Mouse (Mus musculus): ENCODE results near the gene Rragd. TPM values are rescaled to one million over a fixed set of nuclear protein-coding genes. Genes with fewer than 3 reads are reported as not detected.

The Rragd gene
- total RNA-seq, 2 experiments from 2014 or later, result 69.0 to 71.8 TPM

- intact Hi-C loops (cut with DNase I), result loop anchor here (5.0 to 10.0 kb wide), 4 partner anchors 86 to 374 kb away; partner anchors contain the start of gene Mdn1
- DNase-seq, result peak; percentile 93 to 96
Observed at GRCm38 (mm10) chr4:33031195-33031960, 48.5 kb downstream of the Rragd start, which contains the start of gene Ube2j1. Gene Ube2j1, plus strand, starts transcription at chr4:33031416.

GRCm38 (mm10) chr4:33032045-33032444 is 49.2 kb downstream of the Rragd start:
- intact Hi-C loops (cut with DNase I), result loop anchor here (5.0 to 10.0 kb wide), 4 partner anchors 85 to 375 kb away; partner anchors contain the start of gene Mdn1
- no peak for DNase-seq

DNA sequence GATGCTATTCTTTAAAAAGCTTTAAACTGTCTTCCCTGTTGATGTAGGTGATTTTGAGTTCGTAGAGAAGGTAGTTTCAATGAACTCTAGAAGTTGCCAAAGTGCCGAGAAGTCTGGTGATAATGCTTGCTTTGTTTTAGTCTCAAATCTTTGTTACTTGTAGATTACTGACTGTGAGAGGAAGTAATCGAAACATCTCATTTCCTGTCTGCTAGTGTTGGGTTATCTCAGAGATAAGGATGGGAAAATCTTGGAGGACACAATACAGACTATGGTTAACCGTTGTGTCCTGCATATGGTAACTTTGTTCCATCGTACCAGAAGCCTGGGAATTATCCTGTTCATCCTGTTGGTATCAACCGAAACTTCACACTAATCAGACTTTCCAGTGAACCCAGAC is 50.7 kb downstream of the Rragd start:
- intact Hi-C loops (cut with DNase I), result loop anchor here (5.0 to 10.0 kb wide), 4 partner anchors 84 to 376 kb away; partner anchors contain the start of gene Mdn1
- DNase-seq, result no peak

GRCm38 (mm10) chr4:33039826-33040225 is 57.0 kb downstream of the Rragd start:
- DNase-seq, result no peak

GRCm38 (mm10) chr4:33049601-33050000 is 66.8 kb downstream of the Rragd start:
- intact Hi-C loops (cut with DNase I), result no loop called here
- DNase-seq, result no peak

More at GRCm38 (mm10) chr4:33039826-33040225, 57.0 kb downstream of the Rragd start:
- intact Hi-C loops (cut with DNase I), result loop anchor here (10.0 kb wide), 1 partner anchor 245 kb away; no protein-coding TSS in a partner anchor

DNA sequence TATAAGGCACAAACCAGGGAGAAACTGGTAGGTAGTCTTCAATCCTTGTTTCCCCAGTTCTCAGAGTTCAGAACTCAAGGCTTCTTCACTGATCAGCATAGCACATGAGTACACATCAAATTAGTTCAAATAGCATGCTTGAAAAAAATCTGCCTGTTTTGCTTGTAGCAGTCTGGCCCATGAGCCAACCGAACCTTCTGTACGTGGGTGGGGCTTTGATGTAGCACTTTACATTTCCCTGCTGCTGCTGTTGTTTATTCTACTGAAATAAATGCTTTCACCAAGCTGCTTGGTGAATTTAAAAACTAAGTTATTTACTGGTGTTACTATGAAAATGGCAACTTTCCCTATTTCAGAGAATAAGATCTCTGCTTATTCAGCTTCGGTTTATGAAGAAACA is 69.2 kb downstream of the Rragd start:
- DNase-seq, result no peak
- intact Hi-C loops (cut with DNase I), result no loop called here

DNA sequence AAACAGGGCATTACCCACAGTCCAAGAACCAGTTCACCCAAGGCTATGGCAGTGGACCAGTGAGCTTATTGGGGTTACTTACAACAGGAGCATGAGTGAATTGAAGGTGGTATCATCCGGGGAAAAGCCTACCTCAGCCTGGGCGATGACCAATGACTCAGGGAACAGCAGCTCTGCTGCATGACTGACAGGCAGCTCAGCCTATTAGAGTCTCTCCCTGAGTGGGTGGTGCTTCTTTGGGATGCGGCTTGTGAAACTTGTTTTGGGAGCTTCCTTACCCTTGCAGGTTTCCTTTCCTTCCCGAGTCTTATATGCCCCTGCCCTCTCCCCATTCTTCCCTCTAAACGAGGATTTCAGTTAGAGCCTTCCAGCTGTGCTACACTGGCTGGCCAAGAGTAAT is 69.8 kb downstream of the Rragd start:
- DNase-seq, result no peak
- intact Hi-C loops (cut with DNase I), result no loop called here

DNA sequence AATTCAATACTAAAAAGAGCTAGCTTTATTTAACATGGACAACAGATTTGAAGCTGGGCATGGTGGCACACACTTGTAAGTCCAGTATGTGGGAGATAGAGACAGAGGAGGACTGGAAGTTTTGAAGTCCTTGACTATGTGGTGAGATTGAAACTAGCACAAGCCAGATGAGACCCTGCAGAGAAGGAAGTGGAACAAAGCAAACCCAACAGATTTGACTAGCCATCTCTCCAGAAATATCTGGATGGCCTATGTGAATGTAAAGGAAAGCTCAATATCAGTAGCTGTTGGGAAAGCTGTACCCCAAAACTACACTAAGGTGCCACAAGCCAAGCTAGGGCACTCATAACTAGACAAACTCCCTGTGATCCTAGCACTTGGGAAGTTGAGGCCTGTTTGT is 71.6 kb downstream of the Rragd start:
- DNase-seq, result no peak
- intact Hi-C loops (cut with DNase I), result no loop called here

- intact Hi-C loops (cut with DNase I), result no loop called here
- no peak for DNase-seq
Observed at GRCm38 (mm10) chr4:33056317-33056716, 73.5 kb downstream of the Rragd start.

DNA sequence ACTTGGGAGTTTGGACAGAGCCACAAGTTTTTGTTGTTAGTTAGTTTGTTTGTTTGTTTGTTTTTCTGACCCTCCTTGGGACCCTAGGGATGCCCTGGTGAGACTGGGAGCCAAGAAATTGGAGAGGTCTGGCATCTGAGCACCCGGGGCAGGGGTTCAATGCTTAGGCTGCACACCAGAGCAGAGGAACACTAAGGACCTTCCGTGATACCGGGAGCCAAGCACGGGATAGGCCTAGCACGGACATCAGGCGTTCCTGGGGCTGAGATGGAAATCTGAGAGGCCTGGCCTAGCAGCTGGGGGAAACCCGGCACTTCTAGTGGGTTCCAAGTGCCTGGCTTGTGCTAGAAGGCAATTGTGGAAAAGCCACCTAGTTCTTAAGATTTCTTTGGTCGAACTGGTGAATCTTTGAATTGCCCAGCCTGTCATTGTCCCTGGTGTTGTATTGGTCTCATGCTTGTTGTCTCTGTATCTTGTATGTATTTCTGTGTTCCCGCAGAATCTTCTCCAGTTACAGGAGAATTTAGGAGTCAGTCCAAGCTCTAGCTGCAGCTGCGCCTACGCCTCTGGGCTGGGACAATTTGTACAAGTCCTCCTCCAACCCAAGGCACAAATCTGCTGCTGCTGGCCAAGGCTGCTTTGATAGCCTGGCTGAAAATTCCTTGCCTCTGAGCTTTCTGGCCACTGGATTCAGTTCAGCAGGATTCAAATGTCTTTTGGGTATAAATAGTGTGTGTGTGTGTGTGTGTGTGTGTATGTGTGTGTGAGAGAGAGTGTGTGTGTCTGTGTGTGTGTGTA is 75.3 kb downstream of the Rragd start:
- intact Hi-C loops (cut with DNase I), result no loop called here
- peak; percentile 64 to 75 for DNase-seq

GRCm38 (mm10) chr4:33061158-33061557 is 78.3 kb downstream of the Rragd start:
- intact Hi-C loops (cut with DNase I), result no loop called here
- DNase-seq, result no peak

- intact Hi-C loops (cut with DNase I), result no loop called here
- DNase-seq, result no peak
Observed at GRCm38 (mm10) chr4:33062981-33063380, 80.1 kb downstream of the Rragd start, which contains the start of gene Gabrr2. Gene Gabrr2, plus strand, starts transcription at chr4:33062999.

DNA sequence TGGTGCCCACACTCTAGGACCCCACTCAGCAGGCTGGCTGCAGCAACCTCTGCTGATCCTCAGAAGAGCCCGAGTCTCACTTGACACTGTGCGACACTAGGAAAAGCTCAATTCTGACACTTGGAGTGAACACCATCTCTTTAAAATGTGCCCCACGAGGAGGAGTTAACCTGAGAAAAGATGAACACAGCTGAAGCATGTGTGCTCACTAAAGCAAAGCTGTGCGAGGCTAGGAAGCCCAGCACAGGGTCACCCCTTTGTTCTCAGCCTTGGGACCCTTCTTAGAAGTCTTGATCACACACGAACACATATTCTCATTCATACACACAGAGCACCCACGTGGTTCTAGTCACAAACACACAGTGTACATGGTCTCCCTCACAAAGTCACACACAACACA is 82.1 kb downstream of the Rragd start:
- no peak for DNase-seq
- intact Hi-C loops (cut with DNase I), result no loop called here

DNA sequence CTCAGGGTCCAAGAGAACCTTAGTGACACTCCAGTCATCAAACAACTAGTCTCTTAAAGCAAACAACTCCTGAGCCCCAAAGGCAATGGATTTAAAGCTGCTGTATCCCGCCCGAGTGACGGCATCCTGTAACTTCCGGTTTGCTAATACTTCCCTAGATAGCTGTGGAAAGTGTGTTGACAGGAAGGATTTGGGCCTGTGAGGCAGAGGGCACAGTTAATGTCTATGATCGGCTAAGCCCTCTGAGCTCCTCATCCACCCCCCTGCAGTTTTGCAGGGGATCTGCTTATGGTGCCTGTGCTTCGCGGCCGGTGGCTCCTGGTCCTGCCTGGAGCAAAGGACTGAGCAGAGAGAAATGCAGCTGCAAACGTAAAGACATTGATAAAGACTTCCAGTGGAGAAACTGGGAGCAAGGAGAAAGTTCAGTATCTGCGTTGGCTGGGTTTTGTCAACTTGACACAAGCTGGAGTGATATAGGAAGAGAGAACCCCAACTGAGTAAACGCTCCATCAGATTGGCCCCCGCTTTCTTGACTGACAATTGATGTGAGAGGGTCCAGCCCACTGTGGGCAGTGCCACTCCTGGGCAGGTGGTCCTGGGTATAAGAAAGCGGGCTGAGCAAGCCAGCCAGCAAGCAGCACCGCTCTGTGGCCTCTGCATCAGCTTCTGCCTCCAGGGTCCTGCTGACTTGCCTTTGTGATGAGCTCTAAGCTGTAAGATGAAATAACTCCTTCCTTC is 83.6 kb downstream of the Rragd start:
- intact Hi-C loops (cut with DNase I), result no loop called here
- no peak for DNase-seq

DNA sequence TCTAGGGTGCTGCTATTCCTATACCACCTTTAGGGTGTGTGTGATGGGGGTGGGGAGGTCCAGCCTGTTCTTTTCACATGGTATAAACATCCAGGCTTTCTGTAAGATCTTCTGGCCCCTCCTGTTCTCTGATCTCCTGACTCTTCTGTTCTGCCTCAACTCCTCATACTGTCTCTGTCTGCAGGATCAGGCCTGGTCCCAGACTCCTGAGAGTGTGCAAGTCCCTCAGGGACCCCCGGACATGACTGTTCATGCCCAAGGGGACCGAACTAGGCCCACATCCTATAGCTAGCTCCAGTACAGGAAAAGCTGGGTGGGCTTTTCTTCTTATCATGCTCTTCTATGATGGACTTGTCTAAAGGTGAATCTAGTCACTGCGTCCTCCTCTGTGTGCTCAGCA is 84.5 kb downstream of the Rragd start:
- intact Hi-C loops (cut with DNase I), result no loop called here
- no peak for DNase-seq

GRCm38 (mm10) chr4:33067826-33068225 is 85.0 kb downstream of the Rragd start:
- intact Hi-C loops (cut with DNase I), result no loop called here
- DNase-seq, result no peak

DNA sequence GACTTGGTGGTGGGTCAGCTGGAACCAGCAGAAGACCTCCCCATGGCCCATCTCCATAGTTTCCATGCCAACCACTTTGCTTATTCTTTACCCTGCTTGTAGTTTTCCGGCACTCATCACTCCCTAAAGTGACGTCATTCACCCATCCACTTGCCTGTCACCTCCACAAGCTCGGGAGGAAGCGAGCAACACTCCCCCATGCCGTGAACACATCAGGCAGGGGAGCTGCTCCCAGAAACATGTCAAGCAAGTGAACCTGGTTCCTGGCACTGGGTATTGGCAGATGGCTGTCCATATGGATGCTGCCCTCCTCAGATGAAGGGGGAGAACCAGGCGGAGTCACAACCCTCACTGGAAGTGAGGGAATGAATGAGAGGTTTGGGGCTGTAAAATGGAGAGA is 86.1 kb downstream of the Rragd start:
- intact Hi-C loops (cut with DNase I), result no loop called here
- DNase-seq, result no peak

DNA sequence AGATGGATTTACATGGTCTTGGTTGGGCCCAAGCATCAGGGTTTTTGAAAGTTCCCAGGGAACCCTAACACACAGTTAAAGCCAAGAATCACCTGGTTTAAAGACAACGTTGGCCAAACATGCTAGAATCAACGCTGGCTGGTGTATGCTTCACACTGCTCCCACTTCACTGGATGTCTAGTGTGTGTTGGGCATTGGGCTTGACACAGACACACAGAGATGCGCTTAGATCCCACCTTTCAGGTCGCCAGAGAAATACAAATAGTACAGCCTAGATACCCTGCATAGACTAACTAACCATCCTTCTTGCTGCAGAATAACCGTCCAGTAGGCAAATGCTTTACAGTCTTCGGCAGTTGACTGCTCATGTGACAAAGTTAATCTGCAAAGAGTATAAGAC is 87.5 kb downstream of the Rragd start:
- intact Hi-C loops (cut with DNase I), result loop anchor here (5.0 kb wide), 1 partner anchor 47 kb away; no protein-coding TSS in a partner anchor
- no peak for DNase-seq

GRCm38 (mm10) chr4:33071337-33071736 is 88.5 kb downstream of the Rragd start:
- intact Hi-C loops (cut with DNase I), result loop anchor here (5.0 kb wide), 1 partner anchor 46 kb away; no protein-coding TSS in a partner anchor
- no peak for DNase-seq

Data from heart, postnatal 14 days (tissue).